Mouse (Mus musculus) layer of hippocampus, postnatal 14 days (tissue): Measurements from ENCODE around the gene Rnf31. TPM values are rescaled to one million over a fixed set of nuclear protein-coding genes. Genes with fewer than 3 reads are reported as not detected.

Source experiments
- DNase-seq, 2 experiments: peaks; one replicate each; pipeline ENCODE4 v3.0.0; 2021 to 2022; ENCODE audit warnings: low spot score in 2 of 2, mixed read lengths in 1 of 2
- total RNA-seq, 2 experiments: library from RNA; stranded (reverse); gene quantifications; 2 replicates each; pipeline ENCODE4 v1.2.3; 2021

The Rnf31 gene
- total RNA-seq, 2 experiments from 2014 or later, result 34.6 to 37.0 TPM

DNA sequence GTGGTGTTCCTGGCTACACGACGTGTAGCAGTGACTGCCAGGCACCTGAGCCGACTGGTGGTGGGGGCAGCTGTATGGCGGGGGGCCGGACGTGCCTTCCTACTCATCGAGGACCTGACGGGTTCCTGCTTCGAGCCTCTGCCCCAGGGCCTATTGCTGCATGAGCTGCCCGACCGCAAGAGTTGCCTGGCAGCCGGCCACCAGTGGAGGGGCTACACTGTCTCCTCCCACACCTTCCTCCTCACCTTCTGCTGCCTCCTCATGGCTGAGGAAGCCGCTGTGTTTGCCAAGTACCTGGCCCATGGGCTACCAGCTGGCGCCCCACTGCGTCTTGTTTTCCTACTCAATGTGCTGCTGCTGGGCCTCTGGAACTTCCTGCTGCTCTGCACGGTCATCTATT lies 15.1 kb upstream of the Rnf31 start:
- no peak for DNase-seq

DNA sequence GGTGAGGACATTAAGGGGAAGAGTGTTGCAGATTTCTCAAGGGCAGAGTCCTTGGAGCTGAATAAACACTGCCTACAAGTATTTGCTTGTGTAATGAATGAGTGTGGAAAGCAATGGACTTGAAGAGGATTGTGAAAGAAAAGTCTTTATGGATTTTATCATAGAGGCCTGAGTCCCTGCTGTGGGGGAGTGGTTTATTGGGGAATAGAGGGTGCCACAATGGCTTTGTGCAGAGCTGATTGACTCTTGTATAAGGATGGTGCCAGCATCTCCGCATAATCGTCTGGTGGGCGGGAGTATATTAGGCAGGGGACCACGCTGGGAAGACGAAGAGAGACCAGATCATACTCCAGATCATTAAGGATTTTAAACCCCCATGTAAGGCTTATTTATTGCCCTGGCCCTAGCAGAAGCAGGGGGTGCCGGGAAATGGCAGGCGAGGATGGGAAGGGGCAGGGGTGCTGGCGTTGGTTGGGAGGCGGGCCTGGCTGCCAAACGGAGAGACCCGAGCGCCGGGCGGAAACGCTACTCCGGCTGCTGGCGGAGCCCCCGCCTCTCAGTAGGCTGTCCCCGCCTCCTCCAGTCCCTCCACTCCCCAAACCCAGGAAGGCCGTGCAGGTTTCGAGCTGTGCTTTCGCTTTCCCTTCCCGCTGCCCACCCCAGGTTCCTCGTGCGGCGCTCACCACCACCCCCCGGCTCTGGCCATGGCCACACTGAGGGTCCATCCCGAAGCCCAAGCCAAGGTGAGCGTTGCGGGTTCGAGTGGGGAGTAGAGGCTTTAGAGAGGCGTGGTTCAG lies 13.4 kb upstream of the Rnf31 start, which contains the start of gene Psme1:
Gene Psme1, plus strand, starts transcription at position 253 of the 797 bp plus-strand sequence.
- peak; percentile 76 to 78 for DNase-seq

DNA sequence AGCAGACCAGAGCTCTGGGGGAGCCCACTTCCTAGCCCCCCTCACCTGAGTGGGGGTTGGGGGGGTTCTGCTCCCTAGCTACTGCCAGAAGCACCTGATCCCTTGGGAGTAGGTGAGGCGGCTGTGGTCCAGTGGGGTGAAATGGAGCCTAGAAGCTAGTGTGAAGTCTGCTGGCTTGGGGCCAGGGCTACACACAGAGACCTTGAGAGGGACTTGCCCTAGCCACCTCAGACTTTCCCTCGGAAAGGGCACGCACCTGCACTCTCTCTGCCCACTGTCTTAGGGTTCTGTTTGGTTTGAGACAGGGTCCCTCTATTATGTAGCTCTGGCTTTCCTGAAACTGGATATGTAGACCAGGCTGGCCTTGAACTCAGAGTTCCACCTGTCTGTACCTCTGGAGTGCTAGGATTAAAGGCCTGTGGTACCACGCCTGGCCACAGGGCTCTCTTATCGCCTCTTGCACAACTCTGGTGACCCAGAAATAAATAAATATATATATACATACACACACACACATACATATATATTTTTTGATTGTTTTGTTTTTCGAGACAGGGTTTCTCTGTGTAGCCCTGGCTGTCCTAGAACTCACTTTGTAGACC lies 12.7 kb upstream of the Rnf31 start:
- no peak for DNase-seq

DNA sequence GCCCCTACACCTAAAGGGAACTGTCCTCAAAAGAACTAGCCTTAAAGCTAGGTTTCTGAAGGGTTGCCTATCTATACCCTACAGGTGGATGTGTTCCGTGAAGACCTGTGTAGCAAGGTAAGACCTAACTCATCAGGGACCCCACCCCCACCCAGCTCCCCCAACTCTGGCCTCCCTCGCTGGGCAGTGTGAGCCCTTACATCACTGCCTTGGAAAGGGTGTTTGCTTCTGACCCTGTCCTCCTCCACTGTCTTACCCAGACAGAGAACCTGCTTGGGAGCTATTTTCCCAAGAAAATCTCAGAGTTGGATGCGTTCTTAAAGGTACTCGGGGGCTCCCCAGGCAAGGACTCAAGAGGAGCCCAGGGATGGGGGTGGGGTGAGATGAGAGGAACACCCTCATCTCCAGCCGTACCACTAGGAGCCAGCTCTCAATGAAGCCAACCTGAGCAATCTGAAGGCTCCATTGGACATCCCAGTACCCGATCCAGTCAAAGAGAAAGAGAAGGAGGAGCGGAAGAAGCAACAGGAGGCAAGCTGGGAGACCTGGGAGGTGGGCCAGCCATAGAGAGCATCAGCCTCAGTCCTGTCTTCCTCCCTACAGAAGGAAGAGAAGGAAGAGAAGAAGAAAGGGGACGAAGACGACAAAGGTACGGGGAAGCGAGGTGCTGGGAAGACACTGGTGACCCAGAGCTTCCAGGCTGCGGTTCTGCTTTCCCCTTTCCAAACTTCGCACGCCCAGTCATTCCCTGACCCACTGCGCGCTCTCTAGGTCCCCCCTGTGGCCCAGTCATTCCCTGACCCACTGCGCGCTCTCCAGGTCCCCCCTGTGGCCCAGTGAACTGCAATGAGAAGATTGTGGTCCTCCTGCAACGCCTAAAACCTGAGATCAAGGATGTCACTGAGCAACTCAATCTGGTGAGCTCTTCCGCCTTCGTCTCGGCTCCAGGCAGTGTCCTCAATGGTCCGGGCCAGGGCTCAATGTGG lies 11.7 kb upstream of the Rnf31 start:
- DNase-seq, result no peak

DNA sequence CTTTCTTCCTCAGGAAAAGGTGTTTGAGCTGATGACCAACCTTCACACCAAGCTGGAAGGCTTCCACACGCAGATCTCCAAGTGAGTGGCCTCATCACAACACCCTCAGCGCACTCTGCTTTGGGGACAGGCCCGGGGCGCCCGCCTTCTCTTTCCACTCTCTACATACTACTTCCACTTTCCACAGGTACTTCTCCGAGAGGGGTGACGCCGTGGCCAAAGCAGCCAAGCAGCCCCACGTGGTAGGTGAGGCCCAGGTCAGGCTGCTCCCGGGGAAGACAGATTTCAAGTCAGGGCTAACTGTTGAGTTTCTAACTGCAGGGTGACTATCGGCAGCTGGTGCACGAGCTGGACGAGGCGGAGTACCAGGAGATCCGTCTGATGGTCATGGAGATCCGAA lies 10.8 kb upstream of the Rnf31 start:
- DNase-seq, result no peak

DNA sequence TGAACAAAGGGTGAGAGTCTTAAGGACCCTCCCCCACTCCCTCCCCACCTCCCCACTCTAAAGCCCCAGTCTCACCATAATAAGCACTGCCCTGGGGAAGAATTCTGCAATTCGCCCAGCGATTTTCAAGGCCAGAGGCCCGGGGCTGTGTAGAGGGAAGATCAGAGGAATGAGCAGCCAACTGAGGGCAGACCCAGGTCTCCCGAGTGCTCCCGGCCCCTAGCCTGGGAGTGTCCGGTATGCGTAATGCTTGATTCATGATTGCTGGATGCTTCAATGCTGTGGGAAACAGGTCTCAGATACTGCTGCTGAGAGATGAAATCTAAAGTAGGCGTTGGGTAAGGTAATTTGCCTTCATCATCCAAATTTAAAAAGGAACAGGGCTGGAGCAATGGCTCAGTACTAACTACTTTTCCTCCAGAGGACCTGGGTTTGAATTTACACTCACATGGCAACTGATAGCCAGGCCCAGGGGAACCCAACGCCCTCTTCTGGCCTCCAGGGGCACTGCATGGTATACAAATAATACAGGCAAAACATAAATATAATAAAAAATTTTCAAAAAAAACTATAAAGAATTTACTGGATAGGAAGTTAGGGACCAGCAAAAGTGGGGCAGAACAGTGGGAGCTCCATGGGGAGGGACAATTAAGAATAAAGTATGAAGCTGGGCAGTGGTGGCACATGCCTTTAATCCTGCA lies 9.4 kb upstream of the Rnf31 start:
- DNase-seq, result no peak

DNA sequence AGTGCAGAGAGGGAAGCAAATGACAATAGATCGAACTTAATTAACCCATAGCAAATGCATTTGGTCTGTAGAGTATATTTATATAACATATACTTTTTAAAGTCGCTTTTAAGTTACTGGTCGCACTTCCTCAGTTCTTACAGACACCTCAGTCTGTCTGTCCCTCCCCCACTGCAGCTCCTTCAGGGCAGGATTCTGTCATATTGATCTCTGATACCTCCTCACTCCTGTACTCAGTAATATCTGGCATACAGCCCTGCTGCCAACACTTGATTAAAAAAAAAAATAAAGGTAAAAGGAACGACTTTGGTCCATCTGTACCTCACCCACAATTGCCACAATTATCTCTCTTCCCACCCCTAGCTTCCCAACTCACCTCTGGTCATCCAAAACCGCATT lies 7.2 kb upstream of the Rnf31 start:
- no peak for DNase-seq

DNA sequence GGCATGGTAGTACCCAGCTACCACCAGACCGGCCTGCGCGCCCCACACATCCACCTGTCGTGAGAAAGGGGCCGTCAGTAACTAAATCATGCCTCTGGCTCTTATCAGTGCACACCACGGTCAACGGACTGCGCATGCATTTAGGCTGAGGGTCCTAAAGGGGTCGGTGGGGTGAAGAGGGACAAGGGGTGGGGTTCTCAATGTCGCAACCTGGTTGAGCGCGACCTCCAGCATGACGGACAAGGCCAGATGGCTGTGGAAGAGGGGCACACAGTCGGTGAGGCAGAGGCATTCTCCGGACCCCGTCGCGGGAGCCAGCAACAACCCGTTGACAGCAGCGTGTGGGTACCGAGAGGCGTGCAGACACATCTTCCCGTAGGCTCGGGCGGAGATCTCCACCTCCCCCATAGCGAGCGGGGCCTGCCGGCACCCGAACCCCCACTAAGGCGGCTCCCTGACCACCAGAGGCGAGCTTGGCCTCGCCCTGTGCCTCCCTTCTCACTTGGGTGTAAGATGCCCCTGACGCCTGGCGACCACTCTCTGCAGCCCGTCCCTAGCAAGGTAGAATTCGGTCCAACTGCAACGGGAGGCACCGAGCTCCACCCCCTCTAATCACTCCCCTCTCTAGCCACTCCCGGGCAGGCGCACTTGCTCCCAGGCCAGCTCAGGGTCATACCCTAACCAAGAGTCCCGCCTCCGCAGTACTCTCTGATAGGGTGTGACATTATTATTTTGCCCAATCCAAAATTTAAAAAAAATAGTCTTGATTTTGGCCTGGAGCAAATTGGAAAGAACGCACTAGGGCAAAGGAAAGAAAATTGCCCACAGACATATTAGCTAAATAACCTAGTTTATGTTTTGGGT lies 6.6 kb upstream of the Rnf31 start, which contains the start of gene Emc9:
Gene Emc9, minus strand, starts transcription at position 601 of the 864 bp plus-strand sequence.
- peak; percentile 47 to 51 for DNase-seq

DNA sequence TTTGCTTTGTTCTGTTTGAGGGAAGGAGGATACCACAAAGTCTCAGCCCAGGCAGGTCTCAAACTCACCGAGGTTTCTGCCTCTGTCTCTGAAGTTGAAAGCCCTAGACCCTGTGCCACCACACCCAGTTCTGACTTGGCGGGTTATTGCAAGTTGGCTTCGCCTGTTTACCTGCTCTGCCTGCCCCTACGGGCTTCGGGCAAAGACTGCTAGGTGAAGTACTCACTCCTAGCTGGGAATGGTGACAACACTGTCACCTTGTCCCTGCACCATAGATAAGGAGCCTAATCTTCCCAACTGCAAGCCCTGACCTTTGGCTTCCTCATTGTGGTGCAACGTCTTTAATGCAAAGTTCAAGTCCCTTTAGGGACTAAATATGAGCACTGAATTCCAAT lies 5.9 kb upstream of the Rnf31 start:
- no peak for DNase-seq

DNA sequence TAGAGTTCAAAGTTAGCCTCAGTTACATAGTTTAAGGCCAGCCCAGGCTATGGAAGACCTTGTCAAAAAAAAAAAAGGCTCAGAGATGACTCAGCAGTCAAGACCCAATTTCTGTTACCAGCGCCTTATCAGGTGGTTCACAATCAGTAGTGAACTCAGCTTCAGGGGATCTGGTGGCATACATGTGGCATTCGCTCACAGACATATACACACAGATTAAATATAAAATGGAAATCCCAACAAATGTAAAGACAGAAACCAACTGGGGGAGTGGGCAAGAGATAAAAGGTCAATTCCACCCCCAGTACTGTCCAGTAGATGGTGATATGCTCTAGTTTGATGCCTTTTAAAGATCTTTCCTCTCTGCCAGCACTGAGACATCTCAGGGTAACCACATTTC lies 5.4 kb upstream of the Rnf31 start:
- DNase-seq, result no peak

DNA sequence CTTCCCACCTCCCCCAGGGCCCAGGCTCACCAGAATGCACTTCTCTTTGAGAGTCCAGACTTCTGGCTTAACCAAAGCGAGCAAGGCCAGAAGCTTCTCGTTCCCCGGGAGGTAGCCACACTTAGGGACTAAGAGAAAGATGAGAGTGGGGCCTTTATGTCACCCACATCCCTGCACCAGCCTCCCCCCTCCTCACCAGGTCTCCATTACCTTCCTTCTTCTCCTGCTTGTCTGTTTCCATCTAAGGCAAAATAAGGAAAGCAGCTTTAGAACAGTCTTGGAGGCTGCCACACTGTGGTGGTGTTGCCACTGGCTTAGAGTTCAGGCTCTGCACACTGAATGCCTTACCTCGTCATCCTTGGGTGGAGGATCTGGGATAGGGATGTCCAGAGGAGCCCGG lies 2.2 kb upstream of the Rnf31 start:
- no peak for DNase-seq

DNA sequence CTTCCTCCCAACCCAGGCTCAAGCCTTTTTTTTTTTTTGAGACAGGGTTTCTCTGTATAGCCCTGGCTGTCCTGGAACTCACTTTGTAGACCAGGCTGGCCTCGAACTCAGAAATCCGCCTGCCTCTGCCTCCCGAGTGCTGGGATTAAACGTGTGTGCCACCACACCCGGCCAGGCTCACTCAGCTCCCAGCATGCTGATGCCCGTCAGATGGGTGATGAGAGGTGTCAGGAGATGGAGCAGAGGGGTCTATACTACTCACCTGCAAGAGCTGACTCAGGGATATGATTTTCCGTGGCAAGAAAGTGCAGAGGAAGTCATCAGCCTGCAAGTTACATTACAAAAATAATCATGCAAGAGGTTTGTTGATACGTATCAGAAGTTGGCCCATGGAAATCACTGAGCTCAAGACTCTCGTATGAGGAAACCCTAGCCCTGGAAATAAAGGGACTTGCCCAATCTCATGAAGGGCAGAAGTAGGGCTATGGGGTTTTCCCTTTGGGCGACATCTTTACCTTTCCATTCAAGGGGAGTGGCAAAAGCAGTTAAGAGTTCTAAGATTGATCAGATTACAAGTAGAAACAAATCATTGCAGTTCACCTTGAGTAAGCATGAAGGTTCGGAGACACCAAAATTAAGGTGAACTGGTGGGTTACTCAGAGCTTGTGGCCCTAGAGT lies 1.6 kb upstream of the Rnf31 start:
- DNase-seq, result no peak

DNA sequence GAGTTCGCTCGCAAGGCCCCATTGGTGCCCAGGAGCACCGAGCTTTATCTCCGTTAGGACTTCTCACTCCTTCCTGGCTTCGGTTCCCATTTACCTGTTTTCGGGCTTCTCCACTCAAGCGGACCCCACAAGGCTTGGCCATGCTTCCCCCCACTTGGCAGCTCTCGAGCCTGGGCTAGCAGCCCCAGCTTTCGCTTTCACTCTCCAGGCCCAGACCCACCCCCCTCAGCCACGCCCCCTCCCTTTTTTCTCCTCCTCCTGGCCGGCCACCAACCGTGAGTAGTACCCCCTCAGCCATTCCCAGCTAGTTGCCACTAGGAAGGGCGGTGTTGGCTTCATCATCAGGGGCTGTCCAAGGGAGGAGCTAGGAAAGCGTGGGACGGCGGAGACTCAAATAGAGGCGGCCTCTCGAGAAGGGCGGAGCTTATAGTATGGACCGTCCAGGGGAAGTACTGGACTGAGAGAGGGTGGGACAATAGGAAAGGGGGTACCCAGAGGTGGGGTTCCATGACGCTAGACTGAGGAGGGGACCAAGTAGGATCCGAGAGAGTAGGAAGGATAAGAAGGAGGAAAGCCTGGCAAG lies 669 bp upstream of the Rnf31 start, which contains the start of gene Psme2:
Gene Psme2, minus strand, starts transcription at position 366 of the 583 bp plus-strand sequence.
- peak; percentile 87 to 96 for DNase-seq

DNA sequence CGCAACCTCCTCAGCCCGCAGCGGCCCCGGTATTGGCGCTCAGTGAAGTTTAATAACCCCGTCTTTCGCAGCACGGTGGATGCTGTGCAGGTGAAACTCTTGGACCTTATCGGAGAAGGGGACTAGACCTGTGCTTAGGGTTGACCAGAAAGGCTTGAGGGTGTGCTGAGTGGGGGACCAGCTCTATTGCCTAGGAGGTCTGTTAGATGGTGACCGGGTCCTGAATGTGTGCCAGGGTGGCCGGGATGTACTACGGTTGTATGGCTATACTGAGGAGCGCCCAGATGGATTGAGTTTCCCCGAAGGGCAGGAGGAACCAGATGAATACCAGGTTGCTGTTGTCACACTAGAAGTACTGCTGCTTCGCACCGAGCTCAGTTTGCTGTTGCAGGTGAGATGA lies 718 bp downstream of the Rnf31 start:
- no peak for DNase-seq

DNA sequence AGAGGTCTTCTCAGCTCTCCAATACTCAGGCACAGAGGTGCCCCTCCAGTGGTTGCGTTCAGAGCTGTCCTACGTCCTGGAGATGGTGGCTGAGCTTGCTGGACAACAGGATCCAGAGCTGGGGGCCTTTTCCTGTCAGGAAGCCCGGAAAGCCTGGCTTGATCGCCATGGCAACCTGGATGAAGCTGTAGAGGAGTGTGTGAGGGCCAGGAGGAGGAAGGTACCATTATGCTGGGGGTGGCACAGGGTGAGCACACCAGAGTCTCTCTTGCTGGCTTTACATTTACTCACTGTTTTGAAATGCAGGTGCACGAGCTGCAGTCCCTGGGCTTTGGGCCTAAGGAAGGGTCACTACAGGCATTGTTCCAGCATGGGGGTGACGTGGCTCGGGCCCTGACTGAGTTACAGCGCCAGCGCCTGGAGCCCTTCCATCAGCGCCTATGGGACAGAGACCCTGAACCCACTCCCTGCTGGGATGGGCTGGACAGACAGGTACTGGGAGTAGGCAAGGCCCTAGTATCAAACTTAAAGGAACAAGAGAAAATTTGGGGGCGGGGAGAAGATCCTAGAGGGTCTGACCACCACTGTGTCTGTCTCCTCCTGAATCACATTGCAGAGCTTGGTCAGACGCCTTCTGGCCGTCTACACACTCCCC lies 4.7 kb downstream of the Rnf31 start:
- peak in 1 of 2 experiments; percentile 34 for DNase-seq

DNA sequence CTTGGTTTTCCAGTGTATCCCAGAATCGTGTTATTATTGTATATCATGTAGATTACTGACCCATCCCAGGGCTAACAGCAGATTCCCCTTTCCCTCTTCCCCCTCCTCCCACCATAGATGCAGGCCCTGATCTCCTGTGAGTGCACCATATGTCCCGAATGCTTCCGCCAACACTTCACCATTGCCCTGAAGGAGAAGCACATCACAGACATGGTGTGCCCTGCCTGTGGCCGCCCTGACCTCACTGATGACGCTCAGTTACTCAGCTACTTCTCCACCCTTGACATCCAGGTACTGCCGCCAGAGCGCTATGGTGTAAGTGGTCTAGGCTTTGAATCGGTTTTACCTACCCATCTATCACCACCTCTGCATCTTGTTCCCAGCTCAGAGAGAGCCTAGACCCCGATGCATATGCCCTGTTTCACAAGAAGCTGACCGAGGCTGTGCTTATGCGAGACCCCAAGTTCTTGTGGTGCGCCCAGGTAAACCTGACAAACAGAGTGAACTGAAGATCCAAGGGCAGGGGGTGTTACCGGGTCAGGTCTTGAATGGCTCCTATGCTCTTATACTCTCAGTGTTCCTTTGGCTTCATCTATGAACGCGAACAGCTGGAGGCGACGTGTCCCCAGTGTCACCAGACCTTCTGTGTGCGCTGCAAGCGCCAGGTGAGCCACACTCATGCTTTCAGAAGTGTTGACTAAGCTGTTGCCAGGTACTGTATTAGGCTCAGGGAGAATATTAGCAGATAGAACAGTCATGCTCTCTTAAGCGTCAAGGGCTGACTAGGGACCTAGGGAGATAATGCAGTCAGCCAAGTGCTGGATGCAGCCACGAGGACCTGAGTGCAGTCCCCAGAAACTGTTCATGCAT lies 7.2 kb downstream of the Rnf31 start:
- no peak for DNase-seq

DNA sequence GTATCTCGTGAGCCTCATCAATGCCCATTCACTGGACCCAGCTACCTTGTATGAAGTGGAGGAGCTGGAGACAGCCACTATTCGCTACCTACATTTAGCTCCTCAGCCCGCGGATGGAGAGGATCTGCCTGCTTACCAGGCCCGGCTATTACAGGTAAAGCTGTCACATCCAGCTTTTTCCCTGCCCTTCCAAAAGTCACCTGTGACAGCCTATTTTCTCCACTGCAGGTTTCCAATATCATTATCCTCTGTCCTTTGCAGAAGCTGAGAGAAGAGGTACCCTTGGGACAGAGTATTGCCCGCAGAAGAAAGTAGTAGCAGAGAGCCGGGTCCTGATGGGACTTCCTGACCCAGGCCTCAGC lies 11.7 kb downstream of the Rnf31 start, which contains the start of gene Irf9:
Gene Irf9, plus strand, starts transcription at position 301 of the 362 bp plus-strand sequence.
- DNase-seq, result no peak
